Comparison of ENCODE assay signal across 8 mouse cellular contexts in genomic region chr17:13699716-13700115, GRCm38 (mm10).
A peak's percentile ranks its signal among the peaks of the same experiment; 100 is the strongest.
DNase-seq lines count a peak whose midpoint lies in the region.

No protein-coding gene starts in this region.

- H3K4me3 ChIP-seq in heart, embryonic 10.5 days, result no peak overlapping the region

- H3K9me3 ChIP-seq in heart, embryonic 10.5 days, result no peaks in the 10 kb centered on the region

- peak; percentile 58 for DNase-seq in adrenal gland, adult 2 months
- no peak for DNase-seq in adrenal gland, adult 8-10 months
- DNase-seq in heart, embryonic 10.5 days (ENCODE audit: low spot score), result no peak
- DNase-seq in kidney, adult 9 months, result peak; percentile 55
- DNase-seq in lung, postnatal 14 days, result peak; percentile 61
- no peak for DNase-seq in right cerebral cortex, adult 2 months (ENCODE audit: low spot score in 2 of 2)
- DNase-seq in Muller cell, postnatal 12 days (ENCODE audit: inconsistent ontology term), result no peak
- no peak for DNase-seq in layer of hippocampus, postnatal 36 days

- WGBS in heart, embryonic 10.5 days, result 44% methylated on average over 7 of the region's 7 CpGs

- H3K27ac ChIP-seq in heart, embryonic 10.5 days, result peak overlapping the region; percentile 84

- H3K27me3 ChIP-seq in heart, embryonic 10.5 days (ENCODE audit: insufficient read depth, poor library complexity, severe bottlenecking), result no peaks in the 10 kb centered on the region

- H3K4me1 ChIP-seq in heart, embryonic 10.5 days, result peaks cover 36% of the 10 kb centered on the region

- H3K36me3 ChIP-seq in heart, embryonic 10.5 days, result no peaks in the 10 kb centered on the region

Comparison
In these comparisons a context has a peak if more than half of its experiments do, and no peak if none do; other contexts are left out.
1. DNase-seq: peak in adrenal gland, adult 2 months (single experiment), kidney, adult 9 months (single experiment) and lung, postnatal 14 days (single experiment); none in adrenal gland, adult 8-10 months (single experiment), heart, embryonic 10.5 days (single experiment), right cerebral cortex, adult 2 months (0 of 2), Muller cell, postnatal 12 days (single experiment) and layer of hippocampus, postnatal 36 days (0 of 2).